Mouse (Mus musculus): ENCODE measurements around the gene Surf2.
A peak's percentile ranks its signal among the peaks of the same experiment; 100 is the strongest.
"Not testable (repeated sequence)": the region's sequence is repeated elsewhere in the genome, so short reads cannot be mapped to it uniquely, and the experiment has no call there.

The Surf2 gene

GRCm38 (mm10) chr2:26915927-26916728 is at the start of gene Surf2, which contains the start of gene Surf1:
Surf2 (plus strand) TSS chr2:26916367.
Surf1 (minus strand) TSS chr2:26916530.
- peak; percentile 77 for DNase-seq (ENCODE audit: low spot score)

- no peak for DNase-seq (ENCODE audit: low spot score)
Observed at GRCm38 (mm10) chr2:26870666-26871065, 45.5 kb upstream of the Surf2 start.

- DNase-seq (ENCODE audit: low spot score) = no peak
Observed at GRCm38 (mm10) chr2:26878571-26878970, 37.6 kb upstream of the Surf2 start.

GRCm38 (mm10) chr2:26885541-26885940 is 30.6 kb upstream of the Surf2 start:
- not testable (repeated sequence) for DNase-seq (ENCODE audit: low spot score)

GRCm38 (mm10) chr2:26886170-26886569 is 30.0 kb upstream of the Surf2 start:
- not testable (repeated sequence) for DNase-seq (ENCODE audit: low spot score)

- DNase-seq (ENCODE audit: low spot score) = no peak
Observed at GRCm38 (mm10) chr2:26895898-26896297, 20.3 kb upstream of the Surf2 start.

- no peak for DNase-seq (ENCODE audit: low spot score)
Observed at GRCm38 (mm10) chr2:26900731-26901130, 15.4 kb upstream of the Surf2 start.

GRCm38 (mm10) chr2:26901834-26902400 is 14.2 kb upstream of the Surf2 start:
- DNase-seq (ENCODE audit: low spot score) = peak; percentile 1

- DNase-seq (ENCODE audit: low spot score) = peak; percentile 93
Observed at GRCm38 (mm10) chr2:26902467-26903220, 13.5 kb upstream of the Surf2 start, which contains the start of gene Surf6. Surf6 (minus strand) TSS chr2:26902879.

- peak; percentile 3 for DNase-seq (ENCODE audit: low spot score)
Observed at GRCm38 (mm10) chr2:26903311-26903710, 12.9 kb upstream of the Surf2 start.

GRCm38 (mm10) chr2:26905936-26906335 is 10.2 kb upstream of the Surf2 start:
- DNase-seq (ENCODE audit: low spot score) = no peak

GRCm38 (mm10) chr2:26906431-26906830 is 9.7 kb upstream of the Surf2 start:
- no peak for DNase-seq (ENCODE audit: low spot score)

- DNase-seq (ENCODE audit: low spot score) = no peak
Observed at GRCm38 (mm10) chr2:26907109-26907508, 9.1 kb upstream of the Surf2 start.

- DNase-seq (ENCODE audit: low spot score) = no peak
Observed at GRCm38 (mm10) chr2:26908710-26909386, 7.3 kb upstream of the Surf2 start.

- no peak for DNase-seq (ENCODE audit: low spot score)
Observed at GRCm38 (mm10) chr2:26909387-26909784, 6.8 kb upstream of the Surf2 start.

GRCm38 (mm10) chr2:26910124-26910993 is 5.8 kb upstream of the Surf2 start, which contains the start of the genes Med22 and Rpl7a:
Med22 (minus strand) TSS chr2:26910677.
Rpl7a (plus strand) TSS chr2:26910764.
- peak; percentile 100 for DNase-seq (ENCODE audit: low spot score)

- peak; percentile 63 for DNase-seq (ENCODE audit: low spot score)
Observed at GRCm38 (mm10) chr2:26910994-26911765, 5.0 kb upstream of the Surf2 start.

- DNase-seq (ENCODE audit: low spot score) = no peak
Observed at GRCm38 (mm10) chr2:26912253-26912770, 3.9 kb upstream of the Surf2 start.

- no peak for DNase-seq (ENCODE audit: low spot score)
Observed at GRCm38 (mm10) chr2:26913416-26914147, 2.6 kb upstream of the Surf2 start.
